Mouse (Mus musculus): ENCODE measurements around the gene Arhgap10. TPM values are rescaled to one million over a fixed set of nuclear protein-coding genes. Genes with fewer than 3 reads are reported as not detected.

Arhgap10 gene
- total and polyA plus RNA-seq, 3 experiments, result 2.7 to 5.9 (median 4.8) TPM

DNA sequence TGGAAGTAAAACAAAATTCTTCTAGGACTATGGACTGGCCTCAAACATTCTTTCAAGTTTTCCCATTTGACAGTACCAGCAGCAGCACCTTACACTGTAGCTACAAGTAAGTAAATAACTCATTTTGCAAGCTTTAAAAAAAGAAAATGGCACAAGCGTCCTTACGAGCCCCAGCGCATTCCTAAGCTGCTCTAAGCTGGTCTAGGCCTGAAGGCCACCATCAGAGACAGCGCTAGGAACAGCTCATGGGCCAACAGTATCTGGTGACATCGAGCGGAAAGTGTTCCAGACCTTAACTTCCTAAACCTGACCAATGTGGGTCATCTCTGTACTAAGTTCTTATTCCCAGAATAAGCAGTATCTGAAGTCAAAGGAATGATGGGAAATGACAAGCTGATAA lies 61.5 kb downstream of the Arhgap10 start:
- Histone ChIP-seq H3K79me2 (replicated peaks; ENCODE audit: control insufficient read depth, extremely low read depth, insufficient read depth, poor library complexity, severe bottlenecking) (no peaks in the 10 kb centered on the region), H3K9me3 (replicated peaks; ENCODE audit: low read length) (no peaks in the 10 kb centered on the region), H3K9ac (ENCODE audit: insufficient read depth, low read depth) (no peak overlapping the region), H3K36me3 (replicated peaks in 1 of 2; ENCODE audit: control insufficient read depth in 1 of 2, insufficient read depth in 1 of 2, low read length in 1 of 2) (no peaks in the 10 kb centered on the region), H3K4me3 (replicated peaks in 1 of 3; ENCODE audit: low read depth in 2 of 3, low read length in 2 of 3, poor library complexity in 1 of 3) (no peak overlapping the region), H3K4me2 (ENCODE audit: insufficient read depth, low read depth, poor library complexity, severe bottlenecking) (no peak overlapping the region), H3K27ac (ENCODE audit: insufficient read depth, low read depth) (no peak overlapping the region), H3K4me1 (ENCODE audit: control insufficient read depth in 1 of 2, insufficient read depth in 2 of 2) (peaks cover 2 to 8% of the 10 kb centered on the region in 2 experiments), H3K27me3 (replicated peaks) (no peaks in the 10 kb centered on the region)
- in situ Hi-C loops (cut with MboI; ENCODE audit: low pct_ligation_motif_present, low pct_unique_long_range_greater_than_20kb, low sequenced_read_pairs), result no loop called here
- dilution Hi-C loops (cut with MboI; ENCODE audit: extremely low pct_ligation_motif_present, extremely low pct_unique_long_range_greater_than_20kb, low sequenced_read_pairs), result no loop called here
- TF ChIP-seq SIN3A (IDR thresholded peaks at IDR 0.05; ENCODE audit: low read length) (no peak), POLR2A (IDR thresholded peaks at IDR 0.05; ENCODE audit: low read depth, low read length) (no peak), MAX (IDR thresholded peaks at IDR 0.05; ENCODE audit: low read length) (no peak), ZC3H11A (IDR thresholded peaks at IDR 0.05; ENCODE audit: low read depth, low read length) (no peak), JUND (conservative IDR thresholded peaks at IDR 0.05; ENCODE audit: low read depth, low read length) (no peak), USF1 (IDR thresholded peaks at IDR 0.05; ENCODE audit: low read depth, low read length) (no peak), NRF1 (IDR thresholded peaks at IDR 0.05; ENCODE audit: low read depth, low read length) (no peak), USF2 (conservative IDR thresholded peaks at IDR 0.05; ENCODE audit: low read depth, low read length) (no peak), MYC (IDR thresholded peaks at IDR 0.05; ENCODE audit: low read depth, low read length) (no peak), BHLHE40 (IDR thresholded peaks at IDR 0.05; ENCODE audit: low read depth, low read length) (no peak), RAD21 (IDR thresholded peaks at IDR 0.05; ENCODE audit: low read depth, low read length) (no peak), MXI1 (IDR thresholded peaks at IDR 0.05; ENCODE audit: low read depth, low read length) (no peak), TBP (conservative IDR thresholded peaks at IDR 0.05; ENCODE audit: low read depth, low read length) (no peak)
- no peak for DNase-seq (ENCODE audit: extremely low read depth)

DNA sequence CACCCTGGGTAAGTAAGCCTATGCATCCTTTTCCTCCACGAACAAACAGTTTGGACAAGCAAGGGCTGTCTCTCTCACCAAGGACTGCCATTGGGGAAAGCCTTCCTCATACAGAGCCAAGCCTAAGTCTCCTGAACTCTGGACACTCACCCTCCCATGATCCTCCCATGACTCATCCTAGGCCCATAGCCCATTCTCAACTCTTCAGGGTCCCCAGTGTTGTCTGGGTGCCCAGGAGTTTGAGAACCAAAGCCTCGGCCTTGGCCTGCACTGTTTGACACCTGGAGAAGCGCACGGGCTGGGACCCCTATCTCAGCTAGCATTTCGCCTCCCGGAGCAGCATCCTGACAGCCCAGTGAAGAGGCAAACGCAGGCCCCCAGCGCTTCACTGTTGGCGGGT lies 63.9 kb downstream of the Arhgap10 start:
- TF ChIP-seq USF1 (IDR thresholded peaks at IDR 0.05; ENCODE audit: low read depth, low read length), result no peak
- TF ChIP-seq POLR2A (IDR thresholded peaks at IDR 0.05; ENCODE audit: low read depth, low read length), result no peak
- TF ChIP-seq SMC3 (IDR thresholded peaks at IDR 0.05; ENCODE audit: low read depth, low read length), result no peak
- TF ChIP-seq ETS1 (conservative IDR thresholded peaks at IDR 0.05; ENCODE audit: low read depth, low read length), result no peak
- TF ChIP-seq MEF2A (IDR thresholded peaks at IDR 0.05; ENCODE audit: borderline replicate concordance, low read depth, low read length), result no peak
- no peak for TF ChIP-seq MXI1 (IDR thresholded peaks at IDR 0.05; ENCODE audit: low read depth, low read length)
- no peak for TF ChIP-seq CHD1 (IDR thresholded peaks at IDR 0.05; ENCODE audit: low read depth, low read length)
- TF ChIP-seq NRF1 (IDR thresholded peaks at IDR 0.05; ENCODE audit: low read depth, low read length), result no peak
- no peak for TF ChIP-seq TBP (conservative IDR thresholded peaks at IDR 0.05; ENCODE audit: low read depth, low read length)
- TF ChIP-seq USF2 (conservative IDR thresholded peaks at IDR 0.05; ENCODE audit: low read depth, low read length), result no peak
- no peak for TF ChIP-seq BHLHE40 (IDR thresholded peaks at IDR 0.05; ENCODE audit: low read depth, low read length)
- no peak for TF ChIP-seq RCOR1 (conservative IDR thresholded peaks at IDR 0.05; ENCODE audit: low read depth, low read length)
- no peak for TF ChIP-seq SIN3A (IDR thresholded peaks at IDR 0.05; ENCODE audit: low read length)
- Histone ChIP-seq H3K9me3 (replicated peaks; ENCODE audit: low read length) (no peaks in the 10 kb centered on the region), H3K4me1 (ENCODE audit: control insufficient read depth in 1 of 2, insufficient read depth in 2 of 2) (peaks cover 6 to 14% of the 10 kb centered on the region in 2 experiments), H3K79me2 (replicated peaks; ENCODE audit: control insufficient read depth, extremely low read depth, insufficient read depth, poor library complexity, severe bottlenecking) (no peaks in the 10 kb centered on the region), H3K4me3 (replicated peaks in 1 of 3; ENCODE audit: low read depth in 2 of 3, low read length in 2 of 3, poor library complexity in 1 of 3) (no peak overlapping the region), H3K4me2 (ENCODE audit: insufficient read depth, low read depth, poor library complexity, severe bottlenecking) (no peak overlapping the region), H3K27me3 (replicated peaks) (peaks cover 4% of the 10 kb centered on the region), H3K27ac (ENCODE audit: insufficient read depth, low read depth) (no peak overlapping the region), H3K9ac (ENCODE audit: insufficient read depth, low read depth) (no peak overlapping the region), H3K36me3 (replicated peaks in 1 of 2; ENCODE audit: control insufficient read depth in 1 of 2, insufficient read depth in 1 of 2, low read length in 1 of 2) (no peaks in the 10 kb centered on the region)
- dilution Hi-C loops (cut with MboI; ENCODE audit: extremely low pct_ligation_motif_present, extremely low pct_unique_long_range_greater_than_20kb, low sequenced_read_pairs) (no loop called here), in situ Hi-C loops (cut with MboI; ENCODE audit: low pct_ligation_motif_present, low pct_unique_long_range_greater_than_20kb, low sequenced_read_pairs) (no loop called here)
- DNase-seq (ENCODE audit: extremely low read depth), result no peak

Measured in CH12.LX (cell line).